Mouse (Mus musculus) left cerebral cortex, adult 2 months (tissue): ENCODE data around the gene Spata2. TPM values are rescaled to one million over a fixed set of nuclear protein-coding genes. Genes with fewer than 3 reads are reported as not detected.

Experiments used
- DNase-seq, 2 experiments: peaks; one replicate each; pipeline ENCODE4 v3.0.0; 2021 to 2022; ENCODE audit warnings: low spot score in 2 of 2, mixed read lengths in 1 of 2; ENCODE audit errors: extremely low spot score in 1 of 2
- H3K27ac ChIP-seq: fragments of 200-600 bp; 2 replicates; pipeline ENCODE4 v1.8.1; 2022
- H3K4me3 ChIP-seq: fragments of 200-600 bp; 2 replicates; pipeline ENCODE4 v1.8.1; 2022
- CTCF ChIP-seq: fragments of 200-600 bp; IDR thresholded peaks from 2 replicates; pipeline ENCODE4 v1.8.1; 2022; ENCODE audit warnings: antibody characterized with exemption, mild to moderate bottlenecking, moderate library complexity
- intact Hi-C: fragments of 180-260 bp; cut with DNase I; formaldehyde crosslinking; loops from one replicate; pipeline ENCODE4 v1.15.1; 2025
- total RNA-seq, 2 experiments: library from RNA; stranded (reverse); gene quantifications; 2 replicates each; pipeline ENCODE4 v1.2.3; 2021

The Spata2 gene
- total RNA-seq, 2 experiments from 2014 or later = 78.0 to 79.1 TPM

DNA sequence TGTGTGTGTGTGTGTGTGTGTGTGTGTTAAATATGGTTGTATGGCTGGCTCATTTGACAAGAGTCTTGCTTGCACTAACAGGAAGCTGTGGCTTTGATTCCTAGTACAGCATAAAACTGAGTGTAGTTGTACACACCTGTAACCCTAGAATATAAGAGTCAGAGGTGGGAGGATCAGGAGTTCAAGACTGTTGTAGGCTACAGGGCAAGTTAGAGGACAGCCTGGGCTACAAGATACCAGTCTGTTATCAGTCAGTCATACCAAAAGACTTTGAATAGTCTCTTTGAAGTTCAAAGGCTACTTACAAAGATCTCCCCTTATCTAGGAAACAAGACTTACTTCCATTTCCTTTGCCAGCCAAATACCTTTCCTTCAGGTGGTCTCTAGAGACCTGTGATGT, 41.2 kb upstream of the Spata2 start:
- H3K27ac ChIP-seq = no peak overlapping the region
- TF ChIP-seq CTCF = no peak
- no peak for DNase-seq
- H3K4me3 ChIP-seq = no peak overlapping the region
- intact Hi-C loops = loop anchor here (2.0 kb wide), 1 partner anchor 147 kb away; no protein-coding TSS in a partner anchor

DNA sequence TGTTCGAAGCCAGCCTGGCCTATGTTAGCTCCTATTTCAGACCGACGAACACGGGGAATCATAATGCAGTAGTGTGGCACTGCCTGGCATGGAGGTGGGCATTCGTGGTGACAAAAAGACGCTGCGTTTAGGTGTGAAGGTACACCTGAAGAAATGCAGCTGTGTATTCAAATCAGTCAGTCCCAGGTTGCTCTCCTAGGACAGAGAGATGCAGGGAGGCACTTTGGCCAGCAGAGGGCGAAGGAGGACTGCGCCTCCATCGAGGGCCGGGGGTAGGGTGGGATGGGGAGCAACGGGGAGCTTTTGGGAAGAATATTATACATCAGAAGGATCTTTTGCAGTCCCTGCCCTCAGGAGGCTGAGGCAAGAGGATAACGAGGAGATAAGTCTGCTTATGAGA, 39.4 kb upstream of the Spata2 start:
- no peak overlapping the region for H3K27ac ChIP-seq
- peak; percentile 81 for TF ChIP-seq CTCF
- intact Hi-C loops = loop anchor here (1.0 to 2.0 kb wide), 2 partner anchors 73 to 149 kb away; no protein-coding TSS in a partner anchor
- H3K4me3 ChIP-seq = no peak overlapping the region
- peak in 1 of 2 experiments; percentile 46 for DNase-seq

DNA sequence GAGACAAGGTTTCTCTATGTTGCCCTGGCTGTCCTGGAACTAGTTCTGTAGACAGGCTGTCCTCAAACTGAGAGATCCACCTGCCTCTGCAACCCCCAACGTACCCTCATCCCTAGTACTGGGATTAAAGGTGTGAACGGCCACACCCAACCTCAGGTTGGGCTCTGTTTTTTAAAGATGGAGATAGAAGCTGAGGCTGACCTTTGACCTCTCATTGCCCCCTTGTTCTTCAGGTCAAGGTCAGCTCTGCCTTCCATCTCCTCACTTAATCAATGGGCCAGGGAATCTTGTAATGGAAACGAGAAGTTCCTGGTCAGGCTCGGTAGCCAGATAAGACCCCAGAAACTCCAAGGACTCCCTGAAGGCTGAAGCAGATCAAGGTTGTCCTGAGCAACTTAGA, 37.8 kb upstream of the Spata2 start:
- intact Hi-C loops = no loop called here
- no peak for TF ChIP-seq CTCF
- DNase-seq = no peak
- no peak overlapping the region for H3K4me3 ChIP-seq
- no peak overlapping the region for H3K27ac ChIP-seq

DNA sequence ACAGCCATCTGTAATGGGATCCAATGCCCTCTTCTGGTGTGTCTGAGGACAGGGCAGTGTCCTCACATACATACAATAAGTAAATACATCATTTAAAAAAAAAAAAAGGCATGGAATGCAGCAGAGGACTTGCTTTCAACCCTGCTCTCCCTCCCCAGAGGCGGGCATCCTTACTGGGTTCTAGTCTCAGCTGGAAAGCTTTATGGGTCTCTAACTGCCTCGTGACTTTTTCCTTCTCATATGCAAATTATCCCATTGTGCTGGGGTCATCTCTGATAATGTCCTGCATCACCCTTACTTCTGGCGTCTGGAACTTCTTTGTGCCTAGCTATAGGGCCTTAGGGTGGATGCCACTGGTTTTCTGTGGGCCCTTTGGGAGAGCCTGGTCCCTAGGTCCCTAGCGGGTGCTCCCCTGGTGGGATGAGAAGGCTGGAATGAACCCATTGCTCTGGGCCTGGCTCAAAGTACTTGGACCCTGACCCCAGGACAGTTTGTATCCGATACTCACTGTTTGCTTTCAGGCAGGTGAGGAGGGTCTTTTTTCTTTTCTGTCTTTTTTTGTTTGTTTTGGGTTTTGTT, 37.3 kb upstream of the Spata2 start:
- DNase-seq = no peak
- intact Hi-C loops = no loop called here
- no peak overlapping the region for H3K27ac ChIP-seq
- no peak overlapping the region for H3K4me3 ChIP-seq
- no peak for TF ChIP-seq CTCF

DNA sequence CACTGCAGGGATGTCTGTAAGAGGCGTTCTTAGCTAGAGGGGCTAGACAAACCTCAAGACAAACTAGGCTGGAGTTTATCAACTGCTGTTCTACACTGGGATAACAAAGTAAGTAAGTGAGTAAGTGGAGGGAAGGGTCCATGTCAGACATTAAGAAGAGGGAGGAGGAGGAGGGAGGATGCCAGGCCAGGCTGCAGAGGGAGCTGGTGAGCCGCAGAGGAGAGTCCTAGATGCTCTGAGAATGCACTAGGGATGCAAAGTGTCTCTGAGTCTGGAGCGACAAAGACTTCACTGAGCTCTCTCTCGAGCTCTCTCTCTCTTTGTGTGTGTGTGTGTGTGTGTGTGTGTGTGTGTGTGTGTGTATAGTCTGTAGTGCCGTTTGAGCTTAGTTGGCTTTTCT, 35.6 kb upstream of the Spata2 start:
- DNase-seq = peak in 1 of 2 experiments; percentile 39
- TF ChIP-seq CTCF = peak; percentile 61
- intact Hi-C loops = no loop called here
- Histone ChIP-seq H3K27ac (no peak overlapping the region), H3K4me3 (no peak overlapping the region)

DNA sequence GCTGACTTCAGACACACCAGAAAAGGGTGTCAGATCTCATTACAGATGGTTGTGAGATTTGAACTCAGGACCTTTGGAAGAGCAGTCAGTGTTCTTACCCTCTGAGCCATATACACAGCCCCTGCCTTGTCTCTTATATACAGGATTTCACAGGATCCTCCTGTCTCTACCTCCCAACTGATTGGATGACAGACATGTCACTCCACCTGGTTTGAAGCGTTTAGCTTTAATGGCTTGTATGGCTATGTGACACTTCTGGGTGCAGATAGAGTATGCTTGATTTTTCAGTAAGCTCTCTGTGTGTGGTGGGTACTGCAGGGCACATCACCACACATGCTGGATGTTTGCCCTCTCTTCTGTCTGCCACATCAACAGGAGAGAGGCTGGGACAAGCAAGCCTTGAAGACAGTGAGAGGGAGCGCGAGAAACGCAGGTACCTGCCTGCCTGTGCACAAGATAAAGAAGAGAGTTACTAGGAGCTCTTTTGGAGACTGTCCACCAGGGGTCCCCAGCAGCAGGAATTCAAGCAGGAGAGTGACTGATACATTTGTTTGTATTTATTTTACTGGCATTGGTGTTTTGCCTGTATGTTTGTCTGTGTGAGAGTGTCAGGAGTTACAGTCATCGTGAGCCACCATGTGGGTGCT, 27.0 kb upstream of the Spata2 start:
- intact Hi-C loops = no loop called here
- Histone ChIP-seq H3K4me3 (no peak overlapping the region), H3K27ac (no peak overlapping the region)
- DNase-seq = no peak
- TF ChIP-seq CTCF = peak; percentile 29

DNA sequence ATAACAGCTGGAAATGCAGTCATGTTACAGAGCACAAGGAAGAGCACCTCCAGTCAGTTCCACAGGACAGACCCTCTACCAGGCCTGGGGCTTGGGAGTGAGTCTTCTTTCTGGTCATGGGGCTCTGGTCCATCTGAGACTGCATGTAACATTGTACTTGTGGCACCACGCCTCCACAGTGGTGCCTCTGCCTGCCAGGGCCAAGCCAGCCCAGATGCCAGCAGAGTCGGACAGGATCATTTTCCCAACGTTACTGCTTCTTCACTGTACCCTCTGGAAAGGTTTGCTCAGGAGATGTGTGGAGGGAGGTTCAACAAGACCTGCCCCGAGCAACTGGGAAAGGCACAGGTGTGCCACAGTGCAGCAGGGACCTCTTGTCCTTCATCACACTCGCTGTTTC, 23.0 kb upstream of the Spata2 start:
- no peak for TF ChIP-seq CTCF
- intact Hi-C loops = no loop called here
- Histone ChIP-seq H3K4me3 (no peak overlapping the region), H3K27ac (no peak overlapping the region)
- DNase-seq = no peak

DNA sequence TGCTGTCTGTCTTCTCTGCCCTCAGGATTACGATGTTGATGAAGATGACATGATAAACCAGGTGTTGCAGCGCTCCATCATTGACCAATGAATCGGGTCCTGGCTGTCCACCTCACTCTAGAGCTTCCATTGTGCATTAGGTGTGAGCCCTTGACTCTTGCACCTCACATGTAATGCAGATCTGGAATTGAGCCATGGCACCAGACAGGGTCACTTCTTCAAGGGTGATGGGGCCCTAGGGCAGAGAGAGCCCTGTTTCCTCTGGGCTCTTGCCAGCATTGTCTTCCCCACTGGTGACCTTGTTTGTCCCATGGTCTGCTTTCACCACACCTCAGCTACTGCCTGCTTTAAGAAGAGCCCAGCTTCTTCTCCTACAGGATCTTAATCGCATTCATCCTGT, 22.0 kb upstream of the Spata2 start:
- Histone ChIP-seq H3K4me3 (no peak overlapping the region), H3K27ac (no peak overlapping the region)
- intact Hi-C loops = no loop called here
- TF ChIP-seq CTCF = no peak
- no peak for DNase-seq

DNA sequence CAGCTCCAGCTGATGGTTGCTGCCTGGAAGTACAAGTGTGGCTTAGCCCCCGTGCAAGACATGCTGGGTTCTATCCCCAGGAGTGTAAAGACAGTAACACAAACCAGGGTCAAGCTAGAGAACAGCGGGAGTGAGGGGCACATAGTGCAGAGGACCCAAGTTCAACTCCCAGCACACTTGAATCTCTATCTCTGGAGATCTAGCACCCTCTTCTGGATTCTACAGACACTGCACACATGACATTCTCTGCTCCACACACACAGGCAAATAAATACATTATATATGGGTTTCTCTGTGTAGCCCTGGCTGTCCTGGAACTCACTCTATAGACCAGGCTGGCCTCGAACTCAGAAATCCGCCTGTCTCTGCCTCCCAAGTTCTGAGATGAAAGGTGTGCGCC, 20.3 kb upstream of the Spata2 start:
- TF ChIP-seq CTCF = peak; percentile 47
- no peak overlapping the region for H3K27ac ChIP-seq
- no peak for DNase-seq
- H3K4me3 ChIP-seq = no peak overlapping the region
- intact Hi-C loops = no loop called here

DNA sequence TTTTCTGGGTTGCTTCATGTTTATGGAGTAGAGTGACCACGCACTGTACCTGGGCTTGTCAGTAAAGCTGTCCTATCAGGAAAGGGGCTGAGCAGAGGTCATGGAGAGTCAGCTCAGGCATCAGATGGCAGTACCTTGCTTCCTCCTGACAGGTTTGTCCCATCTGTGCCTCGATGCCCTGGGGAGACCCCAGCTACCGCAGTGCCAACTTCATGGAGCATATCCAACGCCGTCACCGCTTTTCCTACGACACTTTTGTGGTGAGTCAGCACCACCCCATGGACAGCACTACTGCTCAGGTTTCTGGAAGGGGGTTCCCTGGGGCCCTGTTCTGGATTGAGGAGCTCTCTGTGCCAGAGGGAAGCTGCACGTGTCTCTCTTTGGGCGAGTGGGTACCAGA, 19.7 kb upstream of the Spata2 start:
- no peak for DNase-seq
- intact Hi-C loops = no loop called here
- no peak overlapping the region for H3K27ac ChIP-seq
- TF ChIP-seq CTCF = no peak
- H3K4me3 ChIP-seq = no peak overlapping the region

DNA sequence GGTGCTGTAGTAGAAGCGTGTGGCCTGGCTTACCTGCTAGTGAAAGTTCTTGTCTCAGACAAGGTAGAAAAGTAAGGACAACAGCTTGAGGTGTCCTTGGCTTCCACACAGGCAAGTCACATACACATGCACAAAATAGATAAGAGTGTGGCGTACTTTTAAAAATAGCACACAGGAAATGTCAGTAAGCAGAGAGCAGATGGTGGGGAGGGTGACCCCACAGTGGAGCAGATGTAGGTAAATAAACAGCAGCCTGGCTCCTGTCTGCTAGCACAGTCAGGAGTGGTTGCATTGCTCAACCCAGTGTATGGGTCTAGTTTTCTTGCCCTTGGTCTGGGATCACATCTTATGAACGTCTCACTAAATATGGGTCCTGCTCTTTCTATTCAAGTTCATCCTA, 17.8 kb upstream of the Spata2 start:
- no peak for DNase-seq
- TF ChIP-seq CTCF = no peak
- Histone ChIP-seq H3K27ac (0 out of 2 replicates have a peak overlapping the region, but pooled peaks have one; percentile 24), H3K4me3 (no peak overlapping the region)
- intact Hi-C loops = no loop called here

DNA sequence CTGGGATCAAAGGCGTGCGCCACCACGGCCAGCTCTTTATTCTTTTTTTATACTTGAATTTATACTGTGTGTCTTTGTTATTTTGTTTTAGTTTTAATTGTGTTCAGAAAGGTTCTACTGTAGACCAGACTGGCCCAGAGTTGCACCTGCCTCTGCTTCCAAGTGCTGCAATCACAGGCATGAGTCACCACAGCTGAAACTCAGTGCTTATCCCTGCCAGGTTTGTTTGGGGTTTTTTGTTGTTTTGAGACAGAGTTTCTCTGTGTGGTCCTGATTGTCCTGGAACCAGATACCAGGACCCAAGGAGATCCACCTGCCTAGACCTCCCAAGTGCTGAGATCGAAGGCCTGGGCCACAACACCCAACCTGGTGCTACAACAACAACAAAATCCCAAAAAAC, 15.9 kb upstream of the Spata2 start:
- TF ChIP-seq CTCF = no peak

More for the DNA sequence above, 15.9 kb upstream of the Spata2 start:
- H3K4me3 ChIP-seq = no peak overlapping the region
- no peak overlapping the region for H3K27ac ChIP-seq
- intact Hi-C loops = no loop called here
- DNase-seq = no peak
